Mouse (Mus musculus): ENCODE results near the gene Mapk11.

Mapk11 gene

GRCm38 (mm10) chr15:89102646-89103045 lies 46.8 kb downstream of the Mapk11 start:
- DNase-seq (ENCODE audit: low spot score) = no peak

- no peak for DNase-seq (ENCODE audit: low spot score)
Measured at GRCm38 (mm10) chr15:89100823-89101222, 48.6 kb downstream of the Mapk11 start.

GRCm38 (mm10) chr15:89098616-89099015 lies 50.8 kb downstream of the Mapk11 start:
- no peak for DNase-seq (ENCODE audit: low spot score)

GRCm38 (mm10) chr15:89097450-89097849 lies 52.0 kb downstream of the Mapk11 start:
- no peak for DNase-seq (ENCODE audit: low spot score)
